Mouse (Mus musculus): ENCODE results near the gene Rnf6. TPM values are rescaled to one million over a fixed set of nuclear protein-coding genes. Genes with fewer than 3 reads are reported as not detected.

Rnf6 gene
- total RNA-seq (2023) = 49.6 TPM

GRCm38 (mm10) chr5:146220879-146221714, at the start of gene Rnf6:
Gene Rnf6, minus strand, starts transcription at chr5:146221555.

GRCm38 (mm10) chr5:146230864-146231654, 9.7 kb upstream of the Rnf6 start, which contains the start of gene Cdk8:
Gene Cdk8, plus strand, starts transcription at chr5:146231230.

GRCm38 (mm10) chr5:146185204-146185603, 36.2 kb downstream of the Rnf6 start, which contains the start of gene 1700001J03Rik:
Gene 1700001J03Rik, minus strand, starts transcription at chr5:146185304.

GRCm38 (mm10) chr5:146170621-146171020, 50.7 kb downstream of the Rnf6 start, which contains the start of gene Gm6309:
Gene Gm6309, minus strand, starts transcription at chr5:146170721.

GRCm38 (mm10) chr5:146160439-146160838, 60.9 kb downstream of the Rnf6 start, which contains the start of gene Gm5565:
Gene Gm5565, minus strand, starts transcription at chr5:146160539.

Other genes starting within 250 kb of the Rnf6 start
- not detected for gene Cyp3a25, start 211.9 kb downstream of the Rnf6 start, total RNA-seq (2023)
- not detected for gene Cyp3a59, start 142.3 kb downstream of the Rnf6 start, total RNA-seq (2023)
- gene Gm5565, start 61.0 kb downstream of the Rnf6 start, total RNA-seq (2023) = not detected
- not detected for gene Gm6309, start 50.8 kb downstream of the Rnf6 start, total RNA-seq (2023)
- gene 1700001J03Rik, start 36.3 kb downstream of the Rnf6 start, total RNA-seq (2023) = 3.6 TPM
- gene Cdk8, start 9.7 kb upstream of the Rnf6 start, total RNA-seq (2023) = 55.5 TPM
- not detected for gene Wasf3, start 163.4 kb upstream of the Rnf6 start, total RNA-seq (2023)

All from CD4-positive naive resting alpha-beta T cell, adult 76 days (primary cell).